Mouse (Mus musculus) CD4-positive, CD25-positive, alpha-beta regulatory T cell, adult 4 months (primary cell): Measurements from ENCODE around the gene Bud13. TPM values are rescaled to one million over a fixed set of nuclear protein-coding genes. Genes with fewer than 3 reads are reported as not detected.

ENCODE experiments used
- ATAC-seq: one replicate; pipeline ENCODE4 v1.8.0; 2017
- polyA plus RNA-seq, 2 experiments: library from polyadenylated mRNA; unstranded; fragments of 100-300 nt; shearing (Covaris generic); gene quantifications; one replicate each; pipeline ENCODE4 v1.2.1; 2017

Gene Bud13
- polyA plus RNA-seq, 2 experiments from 2014 or later: 19.1 to 24.3 TPM

- no peak for ATAC-seq
Measured at GRCm38 (mm10) chr9:46338384-46338783, 55.6 kb downstream of the Bud13 start.

DNA sequence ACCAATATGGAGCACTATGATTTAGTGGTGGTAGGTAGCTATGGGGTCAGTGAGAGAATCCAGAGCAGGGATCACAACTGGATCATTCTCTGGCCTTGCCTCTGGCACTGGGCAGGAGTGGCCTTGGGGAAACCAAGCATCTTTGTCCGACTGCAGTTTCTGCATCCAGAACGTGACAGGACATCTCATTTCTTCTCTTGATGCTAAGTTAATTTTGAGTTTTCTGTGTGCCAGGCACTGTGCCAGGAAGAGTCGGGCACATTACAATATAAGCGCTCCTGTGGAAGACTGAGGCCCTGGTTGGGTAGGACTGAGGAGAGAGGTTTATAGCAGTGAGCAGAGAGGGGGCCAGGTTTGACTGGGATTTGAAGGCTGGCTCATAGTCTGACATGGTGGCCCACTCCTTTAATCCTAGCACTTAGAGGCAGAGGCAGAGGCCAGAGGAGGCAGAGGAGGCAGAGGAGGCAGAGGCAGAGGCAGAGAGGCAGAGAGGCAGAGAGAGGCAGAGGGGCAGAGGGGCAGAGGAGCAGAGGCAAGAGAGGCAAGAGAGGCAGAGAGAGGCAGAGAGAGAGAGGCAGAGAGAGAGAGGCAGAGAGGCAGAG is 56.3 kb downstream of the Bud13 start:
- ATAC-seq: no peak

- no peak for ATAC-seq
Measured at GRCm38 (mm10) chr9:46345887-46346665, 63.3 kb downstream of the Bud13 start.

Other genes with a start within 250 kb of the Bud13 start
- gene Apoa1, start 54.4 kb upstream of the Bud13 start, polyA plus RNA-seq: not detected
- not detected for gene Apoc3, start 47.4 kb upstream of the Bud13 start, polyA plus RNA-seq
- gene Apoa4, start 42.3 kb upstream of the Bud13 start, polyA plus RNA-seq: not detected
- not detected for gene Apoa5, start 14.4 kb upstream of the Bud13 start, polyA plus RNA-seq
- 10 to 100 TPM; 31.1 to 40.8 TPM for gene Zpr1, start 9.9 kb upstream of the Bud13 start, polyA plus RNA-seq
- not detected for gene 4931429L15Rik, start 37.0 kb downstream of the Bud13 start, polyA plus RNA-seq